Mouse (Mus musculus) heart, postnatal 36 days (tissue): ENCODE results near the gene Yeats4. TPM values are rescaled to one million over a fixed set of nuclear protein-coding genes. Genes with fewer than 3 reads are reported as not detected.
A peak's percentile ranks its signal among the peaks of the same experiment; 100 is the strongest.
"Not testable (repeated sequence)": the region's sequence is repeated elsewhere in the genome, so short reads cannot be mapped to it uniquely, and the experiment has no call there.

Source experiments
- DNase-seq, 2 experiments: peaks; one replicate each; pipeline ENCODE4 v3.0.0; 2021 to 2022
- intact Hi-C: fragments of 180-260 bp; cut with DNase I; formaldehyde crosslinking; loops from one replicate; pipeline ENCODE4 v1.15.1; 2025
- total RNA-seq, 2 experiments: library from RNA; stranded (reverse); gene quantifications; 2 replicates each; pipeline ENCODE4 v1.2.3; 2021

Yeats4 gene
- 10 to 100 TPM; 28.3 to 28.8 TPM for total RNA-seq

DNA sequence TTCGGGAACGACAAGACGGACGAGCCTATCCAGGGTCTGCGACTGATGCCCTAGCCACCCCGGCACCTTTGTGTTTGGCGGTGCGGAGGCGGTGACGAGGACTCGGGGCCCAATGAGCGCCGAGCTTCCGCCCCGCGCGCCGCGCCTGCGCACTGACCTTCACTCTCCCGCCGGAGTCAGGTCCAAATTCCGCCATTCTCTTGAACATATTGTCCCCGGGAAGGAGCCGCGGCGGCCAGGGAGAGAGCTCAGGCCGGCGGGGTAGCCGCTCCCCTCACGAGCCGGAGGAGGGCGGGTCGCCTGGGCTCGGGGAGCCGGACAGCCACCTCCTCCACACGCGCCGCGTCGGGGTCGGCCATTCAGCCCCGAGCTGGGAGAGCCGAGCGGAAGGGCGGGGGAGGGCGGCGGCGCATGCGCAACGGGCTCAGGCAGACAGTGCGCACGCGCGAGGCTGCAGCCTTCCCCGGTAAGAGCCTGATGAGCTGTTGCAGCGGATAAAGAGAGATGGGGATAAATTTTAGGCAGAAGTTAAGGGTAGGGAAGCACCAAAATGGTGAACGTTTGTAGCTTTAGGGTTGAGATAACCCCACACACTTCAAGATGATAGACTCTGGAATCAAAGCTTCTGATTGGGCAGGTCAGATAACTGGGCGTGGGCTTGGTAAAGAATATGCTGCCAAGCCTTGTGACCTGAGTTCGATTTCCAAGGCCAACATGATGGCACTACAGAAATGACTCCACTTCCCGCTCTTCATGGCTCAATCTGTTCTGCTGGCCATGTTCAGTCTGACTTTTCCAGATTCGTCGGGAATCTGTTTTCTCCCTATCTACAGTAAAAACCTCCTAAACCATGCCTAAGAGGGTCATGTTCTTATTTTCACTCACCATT is at the start of gene Yeats4:
Yeats4 (minus strand) TSS at position 406 of the 889 bp plus-strand sequence.
- intact Hi-C loops, result loop anchor here (10.0 kb wide), 1 partner anchor 210 kb away; no protein-coding TSS in a partner anchor
- peak; percentile 94 to 100 for DNase-seq

DNA sequence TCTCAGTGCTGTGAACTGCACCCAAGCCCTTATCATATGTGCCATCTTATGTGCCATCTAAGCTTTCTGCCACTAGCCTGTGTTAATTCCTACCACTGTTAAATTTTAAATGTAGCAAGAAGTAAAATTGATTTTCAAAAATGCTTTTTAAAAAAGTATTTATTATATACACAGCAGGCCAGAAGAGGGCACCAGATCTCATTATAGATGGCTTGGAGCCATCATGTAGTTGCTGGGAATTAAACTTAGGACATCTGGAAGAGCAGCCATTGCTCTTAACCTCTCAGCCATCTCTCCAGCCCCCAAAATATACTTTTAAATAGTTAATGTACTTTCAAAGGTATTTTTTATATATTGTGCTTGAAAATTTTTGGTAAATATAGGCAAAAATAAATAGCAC is 47.7 kb upstream of the Yeats4 start:
- DNase-seq, result no peak
- intact Hi-C loops, result loop anchor here (2.0 to 10.0 kb wide), 2 partner anchors 133 to 163 kb away; no protein-coding TSS in a partner anchor

DNA sequence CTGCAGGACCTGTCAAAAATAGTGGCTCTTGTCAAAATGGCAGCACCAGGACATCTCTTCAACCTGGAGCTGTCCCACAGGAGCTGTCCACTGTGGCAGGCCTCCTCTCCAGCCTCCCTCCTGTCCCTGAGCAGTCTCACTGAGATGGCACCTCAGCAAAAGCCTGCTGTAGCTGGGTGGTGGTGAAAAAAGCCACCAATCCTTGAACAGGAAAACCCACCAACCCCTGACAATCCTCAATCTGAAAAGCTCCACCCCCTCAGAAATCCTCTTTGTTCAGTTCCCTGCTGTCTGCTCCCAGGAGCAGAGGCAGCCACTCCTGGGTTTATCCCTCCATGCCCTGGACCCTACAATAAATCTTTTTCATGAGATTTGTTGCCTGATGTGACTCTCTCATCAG is 35.6 kb upstream of the Yeats4 start:
- DNase-seq, result no peak
- intact Hi-C loops, result no loop called here

DNA sequence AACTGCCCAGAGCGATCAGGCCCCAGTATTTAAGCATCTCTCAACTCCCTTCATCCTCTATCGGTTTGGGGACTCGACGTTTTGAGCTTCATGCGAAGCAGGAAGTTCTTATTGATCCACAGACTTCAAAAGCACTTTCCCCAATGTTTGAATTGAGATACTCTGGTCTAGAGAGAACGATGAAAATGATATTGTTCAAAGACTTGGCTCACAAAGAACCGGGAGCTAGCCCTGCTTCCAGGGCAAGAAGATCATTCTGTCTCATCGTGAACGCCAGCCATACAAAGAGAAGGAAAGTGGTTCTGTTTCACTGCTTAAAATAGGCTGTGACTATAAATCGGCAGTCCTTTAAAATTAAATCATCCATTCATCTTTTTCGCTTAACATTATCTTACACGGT is 14.3 kb upstream of the Yeats4 start, which contains the start of gene 9530003J23Rik:
9530003J23Rik (minus strand) TSS at position 101 of the 400 bp plus-strand sequence.
- no peak for DNase-seq
- intact Hi-C loops, result no loop called here

DNA sequence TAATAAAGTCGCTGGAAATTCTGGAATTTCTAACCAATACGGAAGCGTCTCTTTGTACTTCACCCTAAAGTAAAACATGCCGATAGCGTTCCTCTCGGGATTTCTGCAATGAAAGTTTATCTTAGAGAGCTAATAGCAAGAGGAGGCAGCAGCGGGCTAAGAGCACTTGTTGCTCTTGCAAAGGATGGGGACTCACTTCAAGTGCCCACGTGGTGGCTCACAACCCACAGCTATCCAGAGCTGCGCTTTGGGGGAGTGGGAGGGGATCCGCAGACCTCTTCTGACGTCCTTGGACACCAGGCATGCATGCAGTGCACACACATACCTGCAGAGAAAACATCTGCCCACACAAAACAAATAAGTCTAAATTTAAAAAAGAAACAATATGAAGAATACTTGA is 11.6 kb upstream of the Yeats4 start:
- DNase-seq, result no peak
- intact Hi-C loops, result no loop called here

DNA sequence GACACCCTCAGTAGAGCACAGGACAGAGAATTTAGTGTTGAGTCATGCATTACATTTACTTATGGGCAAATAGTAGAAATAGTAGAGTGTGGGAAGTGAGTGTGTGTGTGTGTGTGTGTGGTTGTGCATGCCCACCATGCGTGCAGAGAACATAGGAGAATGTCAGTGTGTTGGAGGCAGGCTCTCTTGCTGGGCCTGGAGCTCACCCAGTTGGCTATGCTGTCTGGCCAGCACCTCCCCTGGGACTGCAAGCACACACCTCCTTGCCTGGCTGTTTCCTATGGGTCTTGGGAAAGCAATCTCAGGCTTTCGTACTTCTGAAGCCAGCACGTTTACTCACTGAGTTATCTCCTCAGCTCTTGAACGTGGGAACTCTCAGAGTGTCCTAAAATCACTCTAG is 10.5 kb upstream of the Yeats4 start:
- DNase-seq, result no peak
- intact Hi-C loops, result no loop called here

DNA sequence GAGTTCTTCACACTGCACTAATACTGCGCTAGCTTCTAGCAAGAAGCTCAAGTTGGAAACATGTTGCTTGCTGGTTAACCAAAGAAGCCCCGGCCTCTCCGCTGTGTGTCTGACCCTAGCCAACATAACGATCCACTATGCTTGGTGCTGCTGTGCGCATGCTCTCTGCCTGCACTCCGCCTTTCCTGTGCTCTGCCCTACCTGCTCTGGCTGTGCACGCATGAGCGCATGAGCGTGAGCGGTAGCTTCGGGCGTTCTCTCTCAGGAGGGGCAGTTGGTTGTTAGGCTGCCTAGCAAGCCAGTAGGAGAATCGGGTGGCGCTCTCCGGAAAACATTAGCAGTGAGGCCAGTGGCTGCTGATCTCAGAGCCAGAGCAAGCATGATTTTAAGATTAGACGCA is 5.5 kb upstream of the Yeats4 start:
- DNase-seq, result no peak
- intact Hi-C loops, result loop anchor here (10.0 kb wide), 1 partner anchor 205 kb away; no protein-coding TSS in a partner anchor

DNA sequence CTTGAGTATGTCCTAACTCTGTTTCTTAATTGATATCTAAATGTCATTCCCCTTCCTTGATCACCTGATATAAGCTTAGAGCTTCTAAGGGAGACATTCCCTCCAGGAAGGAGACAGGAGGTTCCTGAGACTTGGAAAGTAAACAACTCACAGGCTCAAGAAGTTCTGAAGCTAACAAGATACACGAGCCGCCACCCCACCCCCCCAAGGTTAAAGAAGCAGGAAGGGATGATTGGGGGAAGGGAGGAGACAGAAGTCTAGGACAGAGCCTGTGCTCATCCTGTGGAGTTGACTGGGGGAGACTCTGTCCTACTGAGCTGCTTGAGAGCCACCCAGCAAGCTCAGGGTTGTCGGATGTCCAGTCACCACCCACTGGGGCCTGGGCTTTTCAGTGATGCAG is 1.7 kb upstream of the Yeats4 start:
- intact Hi-C loops, result loop anchor here (10.0 kb wide), 1 partner anchor 209 kb away; no protein-coding TSS in a partner anchor
- no peak for DNase-seq

DNA sequence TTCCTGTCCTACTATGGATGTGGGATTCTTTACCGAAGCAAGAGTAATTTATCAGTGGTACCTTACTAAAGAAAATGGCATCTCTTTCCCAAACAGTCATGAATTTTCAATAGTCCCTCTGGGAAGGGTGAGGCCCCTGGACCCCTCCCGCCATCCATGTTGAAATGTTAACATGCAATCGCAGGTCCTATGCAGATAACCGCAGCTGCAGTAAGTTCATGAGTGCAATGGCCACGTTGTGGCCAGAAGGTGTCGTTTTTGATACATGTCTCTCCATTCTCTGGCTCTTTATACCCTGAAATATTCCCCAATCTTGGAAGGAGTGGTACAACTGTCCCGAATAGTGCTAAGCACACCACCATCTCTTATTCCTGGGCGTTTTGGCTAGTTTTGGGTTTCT is 787 bp upstream of the Yeats4 start:
- no peak for DNase-seq
- intact Hi-C loops, result loop anchor here (10.0 kb wide), 1 partner anchor 210 kb away; no protein-coding TSS in a partner anchor

DNA sequence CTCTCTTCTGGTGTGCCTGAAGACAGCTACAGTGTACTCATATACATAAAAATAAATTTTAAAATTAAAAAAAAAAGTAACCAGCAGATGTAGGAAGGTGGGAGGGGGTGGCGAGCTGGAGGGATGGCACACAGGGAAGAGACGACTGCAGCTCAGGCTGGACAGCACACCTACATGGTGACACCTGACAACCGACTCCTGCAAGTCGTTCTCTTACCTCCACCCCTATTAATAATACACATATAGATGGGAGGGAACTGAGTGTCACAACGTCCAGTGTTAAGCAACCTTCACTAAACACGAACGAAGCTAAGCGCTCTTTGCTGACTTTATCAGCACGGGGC is 577 bp downstream of the Yeats4 start:
- DNase-seq, result no peak
- intact Hi-C loops, result loop anchor here (10.0 kb wide), 1 partner anchor 211 kb away; no protein-coding TSS in a partner anchor

DNA sequence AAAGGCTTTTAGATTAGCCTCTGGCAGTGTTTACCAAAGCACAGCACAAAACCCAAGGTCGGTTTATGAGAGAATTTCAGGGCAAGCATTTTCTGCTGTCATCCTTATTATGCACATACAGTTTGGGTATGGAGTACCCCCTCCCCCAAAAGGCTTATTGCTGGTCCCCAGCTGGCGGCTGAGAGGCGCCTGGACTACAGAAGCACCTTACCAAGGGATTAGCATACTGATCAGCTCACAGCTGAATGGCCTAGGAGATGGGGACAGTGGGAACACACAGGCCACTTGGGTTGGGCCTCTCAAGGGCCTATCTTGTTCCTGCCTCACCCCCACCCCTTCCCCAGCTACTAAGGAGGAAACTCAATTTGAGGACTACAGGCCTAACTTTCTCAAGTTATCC is 1.5 kb downstream of the Yeats4 start:
- intact Hi-C loops, result loop anchor here (10.0 kb wide), 1 partner anchor 212 kb away; no protein-coding TSS in a partner anchor
- DNase-seq, result no peak

DNA sequence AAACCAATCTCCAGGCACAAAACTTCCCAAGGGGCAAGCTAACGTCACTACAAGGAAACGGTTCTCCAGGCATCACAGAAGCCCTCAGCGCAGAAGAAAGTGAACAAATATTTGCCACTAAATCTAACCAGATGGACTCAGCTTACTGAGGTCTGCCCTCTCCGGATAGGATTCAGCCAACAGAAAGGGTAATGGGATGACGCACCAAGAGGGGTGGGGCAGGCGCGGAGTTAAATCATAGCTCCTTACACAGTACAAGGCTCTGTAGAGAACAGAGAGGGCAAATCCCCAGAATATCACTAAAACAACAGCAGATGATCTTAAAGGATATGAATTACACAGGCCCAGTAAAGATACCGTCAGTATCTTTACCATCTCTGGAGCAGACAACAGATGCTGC is 6.0 kb downstream of the Yeats4 start:
- intact Hi-C loops, result no loop called here
- DNase-seq, result no peak

DNA sequence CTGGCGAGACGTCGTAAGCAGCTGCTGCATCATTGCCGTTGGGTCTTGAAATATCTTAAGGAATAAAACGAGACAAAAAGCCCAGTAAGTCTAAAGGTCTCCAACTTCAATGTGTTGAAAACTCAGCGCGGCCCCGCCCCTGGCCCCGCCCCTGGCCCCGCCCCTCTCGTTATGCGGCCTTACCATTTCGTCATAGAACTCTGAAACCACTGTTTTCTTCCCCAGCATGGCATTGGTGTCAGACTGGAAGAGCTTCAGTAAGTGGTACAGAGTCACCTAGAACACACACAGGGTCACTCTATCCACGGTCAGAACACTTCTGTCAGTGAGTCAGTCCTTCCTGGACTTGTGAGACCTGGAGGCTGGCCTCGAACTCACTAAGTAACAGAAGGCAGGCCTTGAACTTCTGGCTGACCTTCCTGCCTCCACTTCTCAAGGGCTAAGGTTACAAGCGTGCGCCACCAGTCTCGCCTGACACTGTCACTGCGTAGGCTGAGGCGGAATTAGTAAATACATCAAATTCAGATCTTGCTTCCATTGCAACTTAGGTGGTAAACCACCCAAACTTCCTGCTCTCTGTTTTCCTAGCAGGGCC is 7.0 kb downstream of the Yeats4 start:
- intact Hi-C loops, result no loop called here
- no peak for DNase-seq

DNA sequence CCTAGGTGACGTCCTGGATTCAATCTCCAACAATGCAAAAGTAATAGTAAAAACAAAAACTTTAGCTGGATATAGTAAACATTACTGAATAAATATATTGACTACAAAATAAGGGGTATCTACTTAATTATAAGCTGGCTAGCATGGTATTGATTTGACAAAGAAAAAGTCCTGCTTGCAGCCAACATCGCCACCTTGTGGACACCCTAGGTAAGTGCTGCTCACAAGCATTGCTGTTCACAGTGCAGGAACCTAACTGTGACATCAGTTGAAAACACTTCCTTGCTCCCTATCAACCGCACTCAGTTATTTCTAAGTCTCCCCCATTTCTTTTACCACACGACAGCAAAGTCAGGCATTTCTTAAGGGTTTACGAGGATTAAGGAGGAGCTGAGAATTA is 7.5 kb downstream of the Yeats4 start:
- intact Hi-C loops, result no loop called here
- peak; percentile 31 to 57 for DNase-seq

DNA sequence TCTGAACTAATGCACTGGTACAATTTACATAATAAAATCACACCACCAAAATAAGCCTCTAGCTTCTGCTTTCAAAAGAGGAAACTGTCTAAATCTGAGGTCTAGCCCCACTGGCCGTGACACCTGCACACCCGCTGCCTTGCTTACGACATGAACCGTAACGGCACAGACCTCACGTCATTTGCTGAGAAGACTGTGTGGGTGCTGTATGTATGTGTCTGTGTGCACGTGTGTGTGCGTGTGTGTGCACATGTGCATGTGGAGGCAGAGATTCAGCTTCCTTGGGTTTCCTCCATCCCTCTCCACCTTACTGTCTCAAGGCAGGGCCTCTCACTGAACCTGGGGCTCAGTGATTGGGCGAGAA is 8.2 kb downstream of the Yeats4 start:
- no peak for DNase-seq
- intact Hi-C loops, result no loop called here

DNA sequence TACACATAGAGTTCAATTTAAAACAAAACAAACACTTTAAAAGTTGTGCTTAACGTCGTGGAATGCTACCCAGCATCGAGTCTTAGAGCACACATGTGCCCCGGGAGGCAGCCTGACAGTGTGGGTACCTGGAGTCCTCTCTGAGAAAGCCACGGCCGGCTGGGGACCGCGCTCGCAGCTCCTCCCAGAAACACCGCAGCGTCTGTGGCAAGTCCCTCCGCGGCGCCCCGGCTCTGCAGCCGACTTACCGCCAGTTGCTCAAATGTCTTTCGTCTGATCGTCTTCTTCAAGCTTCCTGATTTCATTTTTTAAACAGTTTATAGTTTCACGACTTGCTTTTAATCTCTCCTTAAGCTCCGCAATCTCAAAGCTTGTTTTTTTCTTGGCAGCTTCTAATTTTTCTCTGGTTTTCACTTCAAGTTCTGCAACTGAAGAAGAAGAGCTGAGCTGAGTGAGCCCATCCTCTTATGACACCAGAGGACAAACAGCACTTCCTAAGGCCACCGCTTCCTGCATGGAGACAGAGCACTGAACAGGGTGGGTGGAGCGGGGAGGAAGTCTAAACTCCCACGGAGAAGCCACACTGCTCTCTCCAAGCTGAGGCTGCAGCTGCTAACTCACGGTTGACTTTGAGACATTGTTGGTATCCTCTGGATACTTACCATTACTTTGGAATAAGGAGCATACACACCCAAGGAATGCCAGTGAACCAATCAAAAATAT is 8.7 kb downstream of the Yeats4 start:
- no peak for DNase-seq
- intact Hi-C loops, result no loop called here

DNA sequence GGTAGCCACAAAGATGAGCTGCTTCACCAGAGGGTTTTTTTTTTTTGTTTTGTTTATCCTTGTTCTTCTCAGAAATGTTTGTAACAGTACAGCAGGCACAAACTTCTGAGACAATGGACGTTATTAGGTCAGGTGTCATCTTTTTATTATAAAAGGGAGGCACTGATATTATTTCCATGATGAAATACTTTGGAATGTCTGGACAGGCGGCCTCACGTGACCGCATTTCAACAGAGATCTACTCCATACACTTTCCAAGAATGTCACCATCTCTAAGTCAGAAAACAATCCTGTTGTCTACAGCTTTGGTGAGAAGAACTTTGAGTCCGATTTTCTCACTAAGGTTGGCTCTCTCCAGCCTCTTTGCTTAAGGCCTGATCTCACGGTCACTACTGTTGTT is 13.3 kb downstream of the Yeats4 start:
- DNase-seq, result no peak
- intact Hi-C loops, result loop anchor here (2.0 to 5.0 kb wide), 2 partner anchors 154 to 264 kb away; no protein-coding TSS in a partner anchor

DNA sequence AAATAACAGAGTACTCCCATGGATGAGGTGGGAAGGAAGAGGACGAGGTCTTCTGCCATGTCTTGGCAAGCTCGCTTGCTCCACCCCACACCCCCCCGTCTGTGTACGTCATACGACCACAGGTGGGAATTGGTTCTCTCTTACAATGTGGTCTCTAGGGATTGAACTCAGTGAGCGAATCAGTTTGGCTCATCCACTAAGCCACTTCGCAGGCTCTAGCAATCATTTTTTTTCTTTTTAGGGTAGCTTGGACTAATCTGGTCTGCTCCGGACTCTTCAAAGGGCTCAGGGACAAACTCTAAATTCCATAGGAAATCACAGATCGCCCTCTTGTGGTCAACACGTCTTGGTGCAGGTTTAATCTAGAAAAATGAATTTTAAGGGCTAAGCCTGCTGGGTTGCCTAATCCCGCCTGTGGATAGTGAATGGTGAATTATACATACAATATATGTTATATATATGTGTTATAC is 14.8 kb downstream of the Yeats4 start:
- intact Hi-C loops, result loop anchor here (5.0 kb wide), 1 partner anchor 57 kb away; no protein-coding TSS in a partner anchor
- peak; percentile 22 to 39 for DNase-seq

DNA sequence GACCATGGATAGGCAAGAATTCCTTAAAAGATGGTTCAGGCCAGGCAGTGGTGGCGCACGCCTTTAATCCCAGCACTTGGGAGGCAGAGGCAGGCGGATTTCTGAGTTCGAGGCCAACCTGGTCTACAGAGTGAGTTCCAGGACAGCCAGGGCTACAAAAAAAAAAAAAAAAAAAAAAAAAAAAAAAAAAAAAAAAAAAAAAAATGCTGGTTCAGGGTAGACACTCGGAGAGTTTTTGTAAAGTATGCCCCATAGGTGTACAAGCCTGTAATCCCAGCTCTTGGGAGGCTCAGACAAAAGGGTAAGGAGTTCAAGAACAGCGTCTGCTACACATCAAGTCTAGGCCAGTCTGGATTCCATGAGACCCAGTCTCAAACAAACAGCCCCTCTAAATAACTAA is 15.5 kb downstream of the Yeats4 start:
- intact Hi-C loops, result loop anchor here (5.0 kb wide), 1 partner anchor 56 kb away; no protein-coding TSS in a partner anchor
- not testable (repeated sequence) for DNase-seq

DNA sequence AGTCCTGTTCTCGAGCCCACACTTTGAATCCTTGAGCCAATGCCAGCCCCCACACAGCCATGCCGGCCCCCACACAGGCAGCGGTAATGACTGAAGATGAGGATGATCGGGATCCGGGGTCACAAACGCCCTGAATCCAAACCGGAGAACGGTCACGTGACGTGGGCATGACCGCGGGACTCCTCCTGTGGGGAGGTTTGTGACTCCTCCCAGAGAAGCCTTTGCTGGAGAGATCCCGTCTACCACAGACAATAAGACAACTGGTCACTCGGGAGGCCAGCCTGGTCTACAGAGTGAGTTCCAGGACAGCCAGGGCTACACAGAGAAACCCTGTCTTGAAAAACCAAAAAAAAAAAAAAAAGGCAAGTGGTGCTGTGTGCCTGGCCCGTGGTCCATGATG is 16.1 kb downstream of the Yeats4 start:
- no peak for DNase-seq
- intact Hi-C loops, result loop anchor here (5.0 kb wide), 1 partner anchor 56 kb away; no protein-coding TSS in a partner anchor

DNA sequence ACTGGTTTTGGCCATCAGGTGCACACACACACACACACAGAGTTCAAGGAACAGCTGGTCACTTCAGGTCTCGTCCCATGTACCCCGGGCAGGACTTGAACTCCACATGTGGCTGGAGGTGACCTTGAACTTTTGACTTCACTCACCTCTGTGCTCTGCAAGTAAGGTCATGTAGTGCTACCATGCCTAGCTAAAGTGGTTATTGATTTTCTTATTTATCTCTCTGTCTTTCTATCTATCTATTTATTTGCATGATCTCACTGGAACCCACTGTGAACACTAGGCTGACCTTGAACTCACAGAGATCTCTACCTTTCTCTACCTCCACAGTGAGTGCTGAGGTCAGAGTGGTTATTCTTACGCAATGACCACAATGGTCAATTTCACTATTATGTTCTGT is 18.2 kb downstream of the Yeats4 start:
- intact Hi-C loops, result loop anchor here (5.0 kb wide), 1 partner anchor 54 kb away; no protein-coding TSS in a partner anchor
- DNase-seq, result no peak
